Mouse (Mus musculus) adrenal gland, adult (tissue): Measurements from ENCODE around the gene Ap1s3.
A peak's percentile ranks its signal among the peaks of the same experiment; 100 is the strongest.

Experiments
- DNase-seq, 2 experiments: peaks; one replicate each; pipeline ENCODE4 v3.0.0; 2022 to 2023; ENCODE audit warnings: low spot score in 1 of 2; ENCODE audit not compliant: inconsistent age in 2 of 2

The Ap1s3 gene

GRCm38 (mm10) chr1:79598385-79599178 lies 73.2 kb downstream of the Ap1s3 start:
- DNase-seq = no peak

- peak in 1 of 2 experiments; percentile 38 for DNase-seq
Measured at GRCm38 (mm10) chr1:79592721-79593277, 79.0 kb downstream of the Ap1s3 start.

- DNase-seq = no peak
Measured at GRCm38 (mm10) chr1:79591091-79591490, 80.7 kb downstream of the Ap1s3 start.

- DNase-seq = no peak
Measured at GRCm38 (mm10) chr1:79589971-79590763, 81.6 kb downstream of the Ap1s3 start.

GRCm38 (mm10) chr1:79589424-79589823 lies 82.3 kb downstream of the Ap1s3 start:
- DNase-seq = no peak

- peak; percentile 63 to 88 for DNase-seq
Measured at GRCm38 (mm10) chr1:79581136-79581679, 90.6 kb downstream of the Ap1s3 start.

- peak in 1 of 2 experiments; percentile 28 for DNase-seq
Measured at GRCm38 (mm10) chr1:79577357-79577756, 94.4 kb downstream of the Ap1s3 start.

GRCm38 (mm10) chr1:79571912-79572311 lies 99.9 kb downstream of the Ap1s3 start:
- no peak for DNase-seq

GRCm38 (mm10) chr1:79571126-79571525 lies 100.6 kb downstream of the Ap1s3 start:
- DNase-seq = no peak

GRCm38 (mm10) chr1:79561186-79561585 lies 110.6 kb downstream of the Ap1s3 start:
- DNase-seq = no peak
